Mouse (Mus musculus) Patski (cell line): ENCODE results near the gene Tdgf1. TPM values are rescaled to one million over a fixed set of nuclear protein-coding genes. Genes with fewer than 3 reads are reported as not detected.

Experiments
- ATAC-seq: fragments of 100-300 bp; one replicate; pipeline ENCODE4 v1.8.0; 2021
- CTCF ChIA-PET: fragments of 350-600 bp; sonication (Branson Sonifier 250); formaldehyde crosslinking; loops from one replicate; lab custom pipeline; 2022; ENCODE audit warnings: inconsistent platforms; lab: Charles Lee
- POLR2A ChIA-PET: fragments of 350-600 bp; sonication (Branson Sonifier 250); formaldehyde crosslinking; loops from one replicate; lab custom pipeline; 2022; ENCODE audit warnings: antibody characterized with exemption, inconsistent platforms; lab: Charles Lee
- DNase-seq: peaks from one replicate; pipeline ENCODE4 v3.0.0-alpha.2; 2011; ENCODE audit warnings: low read depth, low spot score
- H3K27me3 ChIP-seq: fragments of 371-371 bp; one replicate; pipeline ENCODE4 v1.5.1; 2021
- CTCF ChIP-seq: fragments of 100-300 bp; IDR thresholded peaks from one replicate; pipeline ENCODE4 v1.5.1; 2021
- in situ Hi-C: fragments of 300-500 bp; cut with MboI; formaldehyde crosslinking; loops from 3 replicates; pipeline ENCODE4 v1.11.1; 2018; ENCODE audit warnings: low pct_unique_long_range_greater_than_20kb, mixed read lengths
- polyA plus RNA-seq: library from polyadenylated mRNA; unstranded; gene quantifications from one replicate; pipeline ENCODE4 v1.2.3, GENCODE M21; 2021

Tdgf1 gene
- polyA plus RNA-seq, 1 experiment from 2014 or later, result not detected

- no peak for ATAC-seq
- in situ Hi-C loops, result no loop called here
- H3K27me3 ChIP-seq, result no peaks in the 10 kb centered on the region
- DNase-seq, result no peak
- ChIA-PET POLR2A (no interaction called here), CTCF (no interaction called here)
- no peak for TF ChIP-seq CTCF
Observed at GRCm38 (mm10) chr9:110982351-110982750, 36.4 kb upstream of the Tdgf1 start.

- no peak for TF ChIP-seq CTCF
- in situ Hi-C loops, result no loop called here
- DNase-seq (no peak), ATAC-seq (no peak)
- ChIA-PET POLR2A (no interaction called here), CTCF (no interaction called here)
- no peaks in the 10 kb centered on the region for H3K27me3 ChIP-seq
Observed at GRCm38 (mm10) chr9:110979411-110979810, 33.5 kb upstream of the Tdgf1 start.

- ChIA-PET CTCF (interaction anchor here (1.5 to 2.0 kb wide), 2 partner anchors 13 to 43 kb away, joined by 3 to 8 read pairs; no protein-coding TSS in a partner anchor), POLR2A (no interaction called here)
- in situ Hi-C loops, result no loop called here
- ATAC-seq (no peak), DNase-seq (no peak)
- no peaks in the 10 kb centered on the region for H3K27me3 ChIP-seq
- TF ChIP-seq CTCF, result no peak
Observed at GRCm38 (mm10) chr9:110965910-110966231, 19.9 kb upstream of the Tdgf1 start.

- in situ Hi-C loops, result no loop called here
- TF ChIP-seq CTCF, result no peak
- ChIA-PET CTCF (interaction anchor here (2.0 kb wide), 1 partner anchor 42 kb away, joined by 8 read pairs; no protein-coding TSS in a partner anchor), POLR2A (no interaction called here)
- ATAC-seq (no peak), DNase-seq (no peak)
- no peaks in the 10 kb centered on the region for H3K27me3 ChIP-seq
Observed at GRCm38 (mm10) chr9:110965062-110965909, 19.3 kb upstream of the Tdgf1 start.

GRCm38 (mm10) chr9:110963566-110964115 is 17.7 kb upstream of the Tdgf1 start:
- DNase-seq (no peak), ATAC-seq (no peak)
- no peak for TF ChIP-seq CTCF
- in situ Hi-C loops, result no loop called here
- ChIA-PET POLR2A (interaction anchor here (0.9 kb wide), 1 partner anchor 16 kb away, joined by 3 read pairs; no protein-coding TSS in a partner anchor), CTCF (no interaction called here)
- no peaks in the 10 kb centered on the region for H3K27me3 ChIP-seq

- no peak for TF ChIP-seq CTCF
- ChIA-PET CTCF (no interaction called here), POLR2A (no interaction called here)
- DNase-seq, result no peak
- in situ Hi-C loops, result no loop called here
- no peak for ATAC-seq
- H3K27me3 ChIP-seq, result no peaks in the 10 kb centered on the region
Observed at GRCm38 (mm10) chr9:110961386-110961785, 15.4 kb upstream of the Tdgf1 start.

- no peak for ATAC-seq
- CTCF ChIA-PET, result no interaction called here
- no peak for TF ChIP-seq CTCF
- H3K27me3 ChIP-seq, result no peaks in the 10 kb centered on the region
- POLR2A ChIA-PET, result no interaction called here
- in situ Hi-C loops, result no loop called here
- no peak for DNase-seq
Observed at GRCm38 (mm10) chr9:110960230-110961149, 14.5 kb upstream of the Tdgf1 start.

- CTCF ChIA-PET, result interaction anchor here (1.0 kb wide), 1 partner anchor 37 kb away, joined by 3 read pairs; no protein-coding TSS in a partner anchor
- in situ Hi-C loops, result no loop called here
- no peak for TF ChIP-seq CTCF
- ATAC-seq, result no peak
- DNase-seq, result no peak
- POLR2A ChIA-PET, result no interaction called here
- no peaks in the 10 kb centered on the region for H3K27me3 ChIP-seq
Observed at GRCm38 (mm10) chr9:110959669-110960068, 13.7 kb upstream of the Tdgf1 start.

- ChIA-PET POLR2A (interaction anchor here (0.7 kb wide), 1 partner anchor 321 kb away, joined by 3 read pairs; no protein-coding TSS in a partner anchor), CTCF (interaction anchor here (1.3 to 1.8 kb wide), 2 partner anchors 33 to 41 kb away, joined by 3 to 6 read pairs; no protein-coding TSS in a partner anchor)
- no peaks in the 10 kb centered on the region for H3K27me3 ChIP-seq
- ATAC-seq, result no peak
- DNase-seq, result no peak
- in situ Hi-C loops, result no loop called here
- TF ChIP-seq CTCF, result no peak
Observed at GRCm38 (mm10) chr9:110955962-110956361, 10.0 kb upstream of the Tdgf1 start.
